Mouse (Mus musculus): ENCODE results near the gene Ykt6.

- TF ChIP-seq EP300 (IDR thresholded peaks at IDR 0.05; ENCODE audit: low read depth) (no peak), CTCF (IDR thresholded peaks at IDR 0.05; ENCODE audit: low read depth) (no peak)
These were observed 32.6 kb downstream of the Ykt6 start for GRCm38 (mm10) chr11:5988126-5988525.
